Mouse (Mus musculus): ENCODE measurements around the gene Ttc38.

Gene Ttc38

GRCm38 (mm10) chr15:85893871-85894270, 61.8 kb downstream of the Ttc38 start:
- no peak for ATAC-seq (ENCODE audit: low TSS enrichment)

DNA sequence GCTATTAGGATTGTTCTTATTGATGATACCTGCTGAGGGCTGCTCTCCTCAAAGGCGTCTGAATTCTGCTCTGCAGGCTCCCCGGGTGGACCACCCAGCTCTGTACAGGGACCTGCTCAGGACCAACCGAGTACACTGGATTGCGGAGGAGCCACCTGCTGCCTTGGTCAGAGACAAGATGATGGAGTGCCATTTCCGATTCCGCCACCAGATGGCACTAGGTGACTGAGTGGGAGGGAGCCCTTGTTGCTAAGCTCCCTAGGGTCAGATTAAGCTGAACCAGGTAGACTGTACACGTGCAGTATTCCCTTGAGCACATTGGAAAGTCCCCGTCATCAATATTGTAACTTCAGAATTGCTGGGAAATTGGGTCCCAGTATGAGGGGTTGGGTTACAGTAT, 64.2 kb downstream of the Ttc38 start:
- peak; percentile 56 for ATAC-seq (ENCODE audit: low TSS enrichment)

GRCm38 (mm10) chr15:85897113-85897512, 65.0 kb downstream of the Ttc38 start:
- ATAC-seq (ENCODE audit: low TSS enrichment): no peak

- no peak for ATAC-seq (ENCODE audit: low TSS enrichment)
These were observed 67.3 kb downstream of the Ttc38 start for GRCm38 (mm10) chr15:85899396-85899795.

DNA sequence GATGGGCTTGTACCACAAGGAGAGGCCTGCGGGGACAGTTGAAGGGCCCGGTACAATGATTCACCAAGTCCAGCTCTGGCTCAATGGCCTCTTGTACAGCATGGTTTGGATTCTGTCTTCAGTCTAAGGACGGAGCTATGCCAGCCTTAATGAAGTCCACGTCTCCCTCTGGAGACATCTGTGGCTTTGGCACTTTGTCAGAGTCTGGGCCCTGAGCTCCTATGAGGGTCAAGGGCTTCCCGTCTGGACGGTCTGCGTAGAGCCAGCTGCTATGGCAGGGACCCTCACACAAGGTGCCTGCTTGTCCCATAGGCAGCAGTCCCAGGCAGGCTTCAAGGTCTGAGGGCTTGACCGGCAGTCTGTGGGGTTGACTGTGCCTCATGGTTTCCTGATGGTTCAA, 68.2 kb downstream of the Ttc38 start:
- ATAC-seq (ENCODE audit: low TSS enrichment): no peak

DNA sequence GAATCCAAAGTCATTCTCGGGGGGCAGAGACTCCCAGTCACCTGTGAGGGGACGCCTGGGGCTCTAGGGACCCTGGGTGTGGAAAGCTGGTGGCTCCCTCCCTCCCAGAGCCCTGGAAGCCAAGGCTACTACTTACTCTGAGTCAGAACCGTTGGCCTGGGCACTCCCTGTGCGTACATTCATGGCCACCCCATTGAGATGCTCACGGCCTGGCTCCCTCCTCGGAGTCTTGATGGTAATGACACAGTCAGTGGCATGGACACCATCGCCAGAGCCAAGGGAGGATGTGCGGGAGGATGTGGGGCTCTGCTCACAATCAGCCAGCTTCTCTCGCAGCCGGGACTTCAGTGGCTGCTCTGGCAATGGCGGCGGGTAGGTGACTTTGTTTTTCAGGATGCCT, 68.7 kb downstream of the Ttc38 start:
- no peak for ATAC-seq (ENCODE audit: low TSS enrichment)

- no peak for ATAC-seq (ENCODE audit: low TSS enrichment)
These were observed 70.4 kb downstream of the Ttc38 start for GRCm38 (mm10) chr15:85902505-85902904.

- ATAC-seq (ENCODE audit: low TSS enrichment): no peak
These were observed 71.7 kb downstream of the Ttc38 start for GRCm38 (mm10) chr15:85903826-85904225.

Data from frontal cortex, adult (tissue).